Comparison of ENCODE assay signal across 11 mouse cellular contexts in the genomic region with DNA sequence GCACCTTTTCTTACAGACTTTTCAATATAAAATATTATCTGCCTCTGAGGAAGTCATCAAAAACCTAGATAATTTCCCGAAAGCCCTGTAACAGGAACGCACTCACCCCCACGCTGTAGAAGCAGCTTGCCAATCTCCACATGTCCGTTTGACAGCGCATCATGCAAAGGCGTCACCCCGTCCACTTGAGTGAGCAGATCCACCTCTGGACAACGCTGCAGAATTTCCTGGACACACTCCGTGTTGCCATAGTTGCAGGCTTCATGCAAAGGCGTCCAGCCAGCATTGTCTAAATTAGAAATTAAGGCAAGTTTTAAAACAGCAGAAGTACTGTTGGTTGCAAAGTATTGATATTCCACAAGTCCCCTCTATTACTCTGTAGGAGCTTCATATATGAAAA.
DNase-seq lines count a peak whose midpoint lies in the region; ATAC-seq and TF ChIP-seq lines count a peak whose summit lies in the region.
"Had no signal": no experiment of that assay in that cellular context is flagged by ENCODE, and none has a peak within 500 bp of the region (broad histone marks: within the 10 kb centered on the region; RNA-seq: fewer than 3 reads in every experiment).

No protein-coding gene starts in this region.

- H3K27me3 ChIP-seq in lung, embryonic 14.5 days (ENCODE audit: insufficient read depth, low read length), result no peaks in the 10 kb centered on the region
- H3K27me3 ChIP-seq in hindbrain, embryonic 12.5 days, result no peaks in the 10 kb centered on the region
- H3K27me3 ChIP-seq in midbrain, embryonic 16.5 days (ENCODE audit: control insufficient read depth, insufficient read depth, low read depth, low read length), result no peaks in the 10 kb centered on the region
- H3K27me3 ChIP-seq: limb, embryonic 12.5 days; stomach, embryonic 15.5 days had no signal

- no peak for ATAC-seq in lung, embryonic 14.5 days (ENCODE audit: insufficient read depth)
- peak; percentile 66 for ATAC-seq in hindbrain, embryonic 12.5 days (ENCODE audit: low FRiP score)
- ATAC-seq in midbrain, embryonic 16.5 days, result peak; percentile 73; the same call in 1 of the 2 replicates
- ATAC-seq in megakaryocyte, adult 5-6 weeks (ENCODE audit: poor library complexity, severe bottlenecking), result no peak
- no peak for ATAC-seq in monocyte, adult 5-6 weeks (replicated peaks; ENCODE audit: insufficient number of reproducible peaks, low FRiP score, low TSS enrichment, poor library complexity, severe bottlenecking)

- no peaks in the 10 kb centered on the region for H3K4me1 ChIP-seq in lung, embryonic 14.5 days (ENCODE audit: insufficient read depth)
- 0 out of 2 replicates have a peak, but pooled peaks cover 3% of the 10 kb centered on the region for H3K4me1 ChIP-seq in hindbrain, embryonic 12.5 days
- H3K4me1 ChIP-seq in midbrain, embryonic 16.5 days (ENCODE audit: control insufficient read depth, insufficient read depth, low read length), result peaks cover 6% of the 10 kb centered on the region; the same call in 1 of the 2 replicates
- H3K4me1 ChIP-seq: stomach, embryonic 15.5 days had no signal

- no peak overlapping the region for H3K27ac ChIP-seq in lung, embryonic 14.5 days (ENCODE audit: low read depth)
- no peak overlapping the region for H3K27ac ChIP-seq in hindbrain, embryonic 12.5 days
- no peak overlapping the region for H3K27ac ChIP-seq in midbrain, embryonic 16.5 days (ENCODE audit: low read length)
- H3K27ac ChIP-seq: limb, embryonic 12.5 days had no signal

- no peaks in the 10 kb centered on the region for H3K9me3 ChIP-seq in lung, embryonic 14.5 days (ENCODE audit: low read depth, low read length)
- H3K9me3 ChIP-seq in hindbrain, embryonic 12.5 days (replicated peaks), result no peaks in the 10 kb centered on the region
- H3K9me3 ChIP-seq in midbrain, embryonic 16.5 days (replicated peaks; ENCODE audit: control insufficient read depth, low read length, poor library complexity, severe bottlenecking), result no peaks in the 10 kb centered on the region
- H3K9me3 ChIP-seq: limb, embryonic 12.5 days; stomach, embryonic 15.5 days had no signal

- H3K9ac ChIP-seq in lung, embryonic 14.5 days, result no peak overlapping the region
- no peak overlapping the region for H3K9ac ChIP-seq in hindbrain, embryonic 12.5 days
- H3K9ac ChIP-seq in midbrain, embryonic 16.5 days (ENCODE audit: low read depth, low read length), result no peak overlapping the region
- H3K9ac ChIP-seq: limb, embryonic 12.5 days; stomach, embryonic 15.5 days had no signal

- 79% methylated on average over 10 of the region's 10 CpGs for WGBS in lung, embryonic 14.5 days
- WGBS in hindbrain, embryonic 12.5 days, result 66% methylated on average over 10 of the region's 10 CpGs
- 47% methylated on average over 10 of the region's 10 CpGs for WGBS in midbrain, embryonic 16.5 days

- H3K4me3 ChIP-seq in lung, embryonic 14.5 days (ENCODE audit: low read depth, low read length), result no peak overlapping the region
- H3K4me3 ChIP-seq in hindbrain, embryonic 12.5 days, result no peak overlapping the region
- peak overlapping the region; percentile 1; the same call in 1 of the 2 replicates for H3K4me3 ChIP-seq in midbrain, embryonic 16.5 days (ENCODE audit: low read depth, low read length)
- H3K4me3 ChIP-seq: limb, embryonic 12.5 days; stomach, embryonic 15.5 days had no signal

- H3K4me2 ChIP-seq in lung, embryonic 14.5 days, result no peak overlapping the region
- H3K4me2 ChIP-seq in hindbrain, embryonic 12.5 days (replicated peaks), result no peak overlapping the region
- peak overlapping the region; percentile 17; the same call in 1 of the 2 replicates for H3K4me2 ChIP-seq in midbrain, embryonic 16.5 days (ENCODE audit: low read length)
- H3K4me2 ChIP-seq: limb, embryonic 12.5 days; stomach, embryonic 15.5 days had no signal

- DNase-seq in cerebellum, adult 9-10 months, result peak; percentile 11
- no peak for DNase-seq in cerebellum, adult 11-12 months
- peak; percentile 4 for DNase-seq in lung, embryonic 14.5 days
- no peak for DNase-seq in lung, postnatal 36 days
- DNase-seq: lung, adult 18-20 months had no signal

- H3K36me3 ChIP-seq in lung, embryonic 14.5 days (ENCODE audit: insufficient read depth), result no peaks in the 10 kb centered on the region
- no peaks in the 10 kb centered on the region for H3K36me3 ChIP-seq in hindbrain, embryonic 12.5 days
- H3K36me3 ChIP-seq in midbrain, embryonic 16.5 days (ENCODE audit: control insufficient read depth, insufficient read depth, low read length), result no peaks in the 10 kb centered on the region
- H3K36me3 ChIP-seq: stomach, embryonic 15.5 days had no signal

- TF ChIP-seq CTCF in lung, embryonic 14.5 days (IDR thresholded peaks at IDR 0.05; ENCODE audit: low read depth), result no peak

Comparison
In these comparisons a context has a peak if more than half of its experiments do, and no peak if none do; other contexts are left out.
1. DNase-seq: peak in cerebellum, adult 9-10 months (single experiment) and lung, embryonic 14.5 days (single experiment); none in cerebellum, adult 11-12 months (single experiment) and lung, postnatal 36 days (single experiment).
2. ATAC-seq: peak in hindbrain, embryonic 12.5 days (single experiment) and midbrain, embryonic 16.5 days (single experiment); none in lung, embryonic 14.5 days (single experiment), megakaryocyte, adult 5-6 weeks (single experiment) and monocyte, adult 5-6 weeks (single experiment).